Mouse (Mus musculus) right cerebral cortex, adult 2 months (tissue): ENCODE results near the gene Hlcs.

Source experiments
- DNase-seq, 2 experiments: peaks; one replicate each; pipeline ENCODE4 v3.0.0; 2021 to 2022; ENCODE audit warnings: low spot score in 2 of 2

Hlcs gene

DNA sequence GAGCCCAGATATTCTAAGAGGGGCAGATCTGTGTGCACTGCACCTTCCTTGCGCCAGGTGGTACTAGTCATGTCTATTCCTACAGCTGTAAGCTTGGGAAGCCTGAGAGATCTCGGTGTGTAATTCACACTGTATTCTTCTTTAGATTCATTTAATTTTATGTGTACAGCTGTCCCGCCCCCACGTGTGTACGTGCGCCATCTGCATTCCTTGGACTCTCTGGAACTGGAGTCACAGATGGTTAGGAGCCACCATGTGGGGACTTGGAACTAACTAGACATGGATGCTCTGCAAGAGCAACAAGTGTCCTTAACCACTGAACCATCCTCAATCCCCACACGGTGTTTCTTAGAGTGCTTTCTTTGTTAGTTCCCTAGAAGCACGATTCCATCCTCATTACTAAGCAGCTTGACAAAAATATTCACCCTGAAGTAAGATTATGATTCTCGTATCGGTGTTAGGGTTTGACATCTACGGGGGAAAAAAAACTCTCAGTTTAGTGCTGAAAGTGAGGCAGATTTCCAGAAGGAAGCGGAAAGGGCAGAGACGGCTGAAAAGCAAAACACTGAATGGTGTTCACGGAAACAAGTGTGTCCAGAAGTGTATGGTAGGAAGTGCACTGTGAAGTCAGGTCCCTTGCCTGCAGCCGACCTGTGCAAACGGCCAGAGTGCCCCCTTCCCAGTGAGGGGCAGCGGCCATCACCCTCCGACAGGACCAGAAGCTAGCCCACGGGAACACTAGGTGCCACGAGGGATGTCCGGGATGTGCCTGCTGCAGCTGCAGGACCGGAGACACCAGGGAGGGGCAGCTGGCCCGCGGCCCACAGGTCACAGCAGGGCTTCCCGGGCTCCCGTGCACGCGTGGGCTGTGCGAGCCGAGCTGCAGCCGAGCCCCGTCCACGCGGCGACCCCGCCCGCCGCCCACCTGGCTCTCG lies 24.0 kb downstream of the Hlcs start:
- DNase-seq, result peak; percentile 88 to 89

DNA sequence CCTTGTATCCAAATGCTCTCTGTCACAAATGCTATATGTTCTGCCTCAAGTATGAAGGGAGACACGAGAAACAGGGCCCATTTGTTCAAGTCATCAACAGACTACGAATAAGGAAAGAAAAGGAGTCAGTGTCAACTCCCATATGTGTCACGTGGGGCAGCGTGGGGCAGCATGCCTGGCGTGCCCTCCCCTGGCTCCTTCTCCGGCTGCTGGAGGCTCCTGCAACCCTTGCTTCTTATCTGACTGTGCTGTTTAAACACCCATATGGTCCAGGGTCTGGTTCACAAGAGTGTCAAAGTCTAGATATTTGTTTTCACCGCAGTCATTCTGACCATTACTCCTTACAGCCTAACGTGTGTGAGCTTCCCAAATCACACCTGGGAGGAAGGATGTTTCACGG lies 25.5 kb downstream of the Hlcs start:
- no peak for DNase-seq

DNA sequence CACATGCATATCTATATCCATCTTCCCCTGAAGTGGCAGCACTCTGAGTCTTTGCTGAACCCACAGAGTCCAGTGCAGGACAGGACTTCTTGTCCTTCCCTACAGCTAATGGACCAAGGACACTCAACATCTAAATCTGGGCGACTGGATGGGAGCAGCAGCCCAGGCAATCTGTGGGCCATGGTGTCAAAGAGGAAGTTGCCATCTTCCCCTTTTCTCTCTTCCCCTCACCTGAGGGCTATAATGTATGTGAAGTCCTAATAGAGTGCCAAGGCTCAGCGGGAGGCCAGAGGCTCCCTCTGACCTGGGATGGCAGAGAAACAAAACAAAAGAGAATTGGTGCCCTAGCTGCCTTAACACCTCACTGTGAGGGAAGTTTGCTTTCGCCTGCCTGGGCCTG lies 29.4 kb downstream of the Hlcs start:
- no peak for DNase-seq

DNA sequence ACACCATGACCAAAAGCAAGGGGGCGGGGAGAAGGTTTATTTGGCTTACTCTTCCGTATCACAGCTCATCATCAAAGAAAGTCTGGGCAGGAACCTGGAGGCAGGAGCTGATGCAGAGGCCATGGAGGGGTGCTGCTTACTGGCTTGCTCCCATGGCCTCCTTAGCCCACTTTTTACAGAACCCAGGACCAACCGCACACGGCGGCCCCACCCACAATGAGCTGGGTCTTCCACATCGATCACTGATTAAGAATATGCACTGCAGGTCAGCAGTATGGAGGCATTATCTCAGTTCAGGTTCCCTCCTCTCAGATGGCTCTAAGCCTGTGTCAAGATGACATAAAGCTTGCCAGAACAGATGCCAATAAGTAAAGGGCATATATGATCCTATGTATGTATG lies 42.5 kb downstream of the Hlcs start:
- no peak for DNase-seq

DNA sequence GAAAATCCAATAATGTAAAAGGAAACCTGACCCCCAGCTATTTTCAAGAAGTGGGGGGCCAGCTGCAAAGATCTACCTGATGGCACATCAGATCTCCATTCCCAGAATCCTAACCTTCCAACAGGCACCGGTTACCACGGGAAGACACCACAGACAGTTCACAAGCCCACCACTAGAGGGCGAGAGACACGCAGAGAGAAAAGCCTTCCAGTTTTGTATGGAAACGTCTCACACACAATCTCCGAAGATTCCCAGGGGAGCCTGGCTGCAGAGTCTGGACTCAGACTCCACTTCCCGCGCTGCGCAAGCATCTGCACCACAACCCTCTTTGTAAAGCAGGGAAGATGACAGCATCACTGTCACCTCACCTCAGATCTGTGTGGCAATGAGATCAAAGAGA lies 43.7 kb downstream of the Hlcs start:
- DNase-seq, result peak; percentile 93 to 96

DNA sequence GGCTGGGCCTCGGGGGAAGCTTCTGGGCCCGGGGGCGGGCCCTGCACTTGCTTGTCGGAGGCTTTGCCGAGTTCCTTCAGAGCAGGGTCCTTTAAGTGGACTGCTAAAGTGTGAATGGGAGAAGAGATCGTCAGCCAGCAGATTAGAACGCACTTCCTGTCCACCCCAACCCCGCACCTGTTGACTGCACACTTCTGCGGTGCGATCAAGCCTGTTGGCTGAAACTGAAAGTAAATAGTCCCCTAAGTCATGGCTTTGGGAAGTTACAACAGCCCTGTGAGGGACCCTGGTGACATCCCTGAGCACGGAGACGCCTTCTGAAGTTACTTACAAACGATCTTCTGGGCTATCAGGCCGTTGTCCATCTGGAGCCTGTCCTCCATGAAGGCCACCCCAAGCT lies 45.2 kb downstream of the Hlcs start:
- DNase-seq, result no peak

DNA sequence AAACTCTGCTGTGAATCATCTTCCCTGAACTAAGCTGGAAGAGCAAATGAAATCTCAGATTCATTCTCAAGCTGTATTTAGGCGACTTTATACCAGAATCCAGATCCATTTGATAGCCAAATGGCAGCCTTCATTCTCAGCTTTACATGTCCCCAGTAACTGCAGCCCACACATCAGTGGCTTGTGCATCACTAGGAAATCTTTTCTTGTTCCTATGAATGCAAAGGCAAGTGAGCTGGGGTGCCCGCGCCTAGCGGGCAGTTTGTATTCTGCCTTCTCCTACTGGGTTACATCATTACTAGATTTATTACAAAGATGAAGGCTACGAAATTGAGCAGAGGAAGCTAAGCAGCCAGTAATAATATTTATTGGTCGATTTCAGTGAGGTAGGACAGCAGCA lies 48.8 kb downstream of the Hlcs start:
- no peak for DNase-seq

DNA sequence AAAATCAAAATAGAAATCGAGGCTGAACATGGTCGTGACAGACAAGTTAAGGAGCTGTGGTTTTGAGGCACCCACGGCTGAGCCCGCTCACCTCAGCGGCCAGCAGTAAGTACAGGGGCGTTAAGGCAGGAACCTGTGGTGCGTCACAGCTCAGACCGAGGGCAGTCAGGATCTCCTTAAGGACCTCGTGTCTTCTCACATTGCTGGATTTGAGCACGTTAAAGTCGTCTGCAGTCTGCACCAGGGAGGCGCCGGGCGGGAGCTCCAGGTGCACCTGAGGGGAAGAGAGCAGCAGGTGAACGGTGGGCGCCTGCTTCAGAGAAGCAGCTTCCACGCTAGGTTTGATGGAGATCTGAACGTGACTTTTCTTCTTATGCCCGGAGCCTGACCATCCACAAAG lies 50.9 kb downstream of the Hlcs start:
- no peak for DNase-seq

DNA sequence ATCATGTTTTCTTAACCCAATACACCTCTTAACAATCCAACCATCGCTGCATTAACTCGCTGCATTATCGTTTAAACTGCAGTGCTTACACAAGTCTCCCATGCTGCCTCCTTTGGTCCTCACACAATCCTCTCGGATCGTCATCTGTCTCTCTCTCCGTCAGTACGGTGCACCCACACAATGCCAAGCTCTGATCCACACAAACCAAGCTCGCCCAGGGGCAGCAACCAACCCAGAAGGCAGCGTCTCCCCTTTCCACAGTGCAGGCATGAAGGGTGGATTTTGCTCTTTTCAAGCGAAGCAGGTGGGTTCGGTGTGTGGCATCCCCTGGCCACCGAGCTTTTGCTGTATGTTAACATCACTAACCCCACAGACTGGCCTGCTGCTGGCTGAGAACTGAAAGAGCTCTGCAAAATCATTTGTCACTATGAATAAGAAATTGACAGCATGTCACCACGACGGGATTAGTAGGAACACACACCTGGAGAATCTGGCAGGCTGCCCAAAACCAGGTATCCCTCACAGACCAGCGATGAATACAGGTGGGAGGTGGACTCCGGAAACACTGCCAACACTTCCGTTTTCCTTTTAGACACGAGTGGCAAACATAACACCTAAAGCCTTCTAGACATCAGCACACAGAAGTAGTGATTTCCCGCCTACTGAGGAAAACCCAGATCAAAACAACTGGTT lies 52.3 kb downstream of the Hlcs start:
- no peak for DNase-seq

DNA sequence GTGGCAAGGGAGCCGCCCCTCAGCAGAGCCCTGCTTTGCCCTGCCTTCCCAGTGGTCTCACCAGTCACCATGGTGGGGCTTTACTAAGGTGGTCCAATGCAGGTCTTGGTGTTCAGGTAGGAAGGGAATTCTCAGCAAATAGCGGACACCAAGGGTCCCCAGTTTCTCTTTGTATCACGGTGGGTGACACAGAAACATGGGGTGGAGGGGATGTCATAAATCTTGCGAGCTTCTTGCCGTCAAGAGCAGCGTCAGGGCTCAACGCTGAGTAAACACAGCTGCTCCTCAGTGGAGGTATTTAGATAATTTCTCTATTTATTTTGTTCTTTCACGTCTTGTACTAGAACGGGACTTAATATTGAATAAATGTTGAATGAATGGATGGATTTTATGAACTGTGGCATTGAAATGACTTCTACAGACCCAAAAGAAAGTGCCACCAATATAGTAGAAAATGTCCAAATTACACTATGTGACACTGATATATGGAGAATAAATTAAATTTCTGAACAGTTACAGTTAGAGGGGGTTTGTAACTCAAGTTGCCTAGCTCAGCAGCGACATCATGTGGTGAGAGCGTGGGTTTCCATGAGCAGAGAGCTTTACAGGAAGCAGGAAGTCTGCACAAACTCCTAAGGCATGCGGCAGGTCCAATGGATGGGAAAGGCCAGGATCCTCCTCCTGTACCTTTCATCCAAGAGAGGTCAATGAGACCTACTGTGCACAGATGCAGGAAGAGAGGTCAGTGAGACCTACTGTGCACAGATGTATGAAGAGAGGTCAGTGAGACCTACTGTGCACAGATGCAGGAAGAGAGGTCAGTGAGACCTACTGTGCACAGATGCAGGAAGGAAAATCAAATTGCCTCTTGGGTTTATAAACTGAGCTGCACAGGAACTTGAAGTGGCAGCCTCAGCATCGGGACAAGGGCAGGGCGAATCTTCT lies 54.7 kb downstream of the Hlcs start:
- peak; percentile 80 to 88 for DNase-seq

DNA sequence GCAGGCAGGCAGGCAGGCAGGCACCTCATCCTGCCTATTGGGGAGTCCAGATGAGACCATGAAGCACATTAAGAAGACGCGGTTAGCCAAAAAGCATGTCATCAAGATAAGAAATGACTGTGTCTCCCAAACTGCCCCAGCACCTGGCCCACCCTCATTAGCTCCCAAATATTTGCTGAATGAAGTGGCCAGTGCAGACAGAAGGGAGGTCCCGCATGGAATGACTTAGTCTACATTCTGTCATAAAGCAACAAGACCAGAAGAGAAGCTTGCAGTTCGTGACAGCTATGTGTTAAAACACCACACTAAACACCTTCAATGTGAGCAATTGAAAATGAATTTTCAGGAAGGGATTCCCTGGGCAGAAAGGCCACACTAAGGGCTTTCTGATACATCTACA lies 57.8 kb downstream of the Hlcs start:
- DNase-seq, result no peak

DNA sequence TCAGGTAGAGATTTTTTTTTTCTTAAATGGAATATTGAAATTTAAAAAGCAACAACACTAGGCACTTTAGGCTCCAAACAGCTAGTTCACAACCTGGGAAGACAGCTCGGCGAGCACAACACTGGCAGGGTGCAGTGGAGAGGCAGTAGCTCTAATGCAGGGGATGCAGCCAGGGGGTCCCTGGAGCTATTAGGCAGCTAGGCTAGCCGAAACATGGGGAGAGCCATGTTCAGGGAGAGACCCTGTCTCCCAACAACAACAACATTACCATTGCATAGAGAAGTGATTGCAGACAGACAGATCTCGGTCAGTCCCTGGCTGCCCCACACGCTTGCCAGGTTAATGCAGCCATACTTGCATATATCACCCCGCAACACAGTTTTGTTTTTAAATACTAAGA lies 58.3 kb downstream of the Hlcs start:
- no peak for DNase-seq

DNA sequence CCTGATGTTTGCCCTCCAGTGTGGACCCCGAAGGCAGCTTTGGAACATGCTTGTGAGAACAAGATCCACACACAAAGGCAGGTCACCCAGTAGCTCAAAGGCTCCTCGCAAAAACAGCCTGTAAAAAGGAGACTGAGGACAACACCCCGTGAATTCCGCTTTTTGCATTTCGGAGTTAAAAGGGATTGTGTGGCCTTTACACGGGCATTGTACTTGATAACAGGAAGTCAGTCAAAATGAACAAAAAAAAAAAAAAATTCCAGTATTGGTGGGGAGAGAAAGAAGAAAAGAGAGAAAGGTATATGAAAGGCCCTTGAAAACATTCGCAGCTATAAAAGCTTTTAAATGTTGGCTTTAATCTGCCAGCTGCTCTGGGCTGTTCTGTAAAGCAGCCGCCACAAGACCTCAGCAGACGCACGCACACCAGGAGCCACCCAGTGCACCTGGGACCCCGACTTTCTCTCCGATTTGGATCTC lies 58.9 kb downstream of the Hlcs start:
- DNase-seq, result no peak

DNA sequence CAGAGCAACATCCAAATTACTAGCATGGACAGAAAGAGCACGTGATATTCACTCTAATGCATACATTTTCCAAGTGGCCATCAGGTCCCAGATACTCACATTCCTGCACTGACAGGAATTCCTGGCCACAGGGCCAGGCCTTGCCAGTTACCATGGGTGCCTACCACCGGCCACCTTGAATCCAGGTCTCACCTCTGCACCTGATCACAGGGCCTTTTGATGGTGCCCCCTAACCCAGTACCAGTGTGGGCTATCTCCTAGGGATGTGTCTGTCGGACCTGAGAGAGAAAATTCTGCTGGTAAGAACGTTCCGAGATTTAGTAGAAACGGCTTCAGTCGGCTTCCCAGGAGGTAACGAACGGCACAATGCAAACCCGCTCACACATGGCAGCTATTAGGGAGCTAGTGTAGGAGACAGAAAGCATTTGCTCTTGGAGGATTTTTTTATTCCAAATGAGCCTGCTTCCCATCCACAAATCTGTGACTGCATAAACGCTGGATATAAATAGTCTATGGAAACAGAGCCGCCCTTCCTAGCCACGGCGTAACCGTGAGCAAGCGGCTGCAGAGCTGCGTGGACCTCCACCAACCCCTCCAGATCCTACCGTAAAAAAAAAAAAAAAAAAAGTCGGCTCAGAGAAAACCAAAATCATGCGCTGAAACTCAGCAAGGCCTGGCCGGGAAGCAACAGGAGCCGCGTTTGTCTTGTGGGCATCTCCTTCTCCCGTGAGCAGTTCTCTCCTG lies 59.5 kb downstream of the Hlcs start:
- DNase-seq, result no peak

DNA sequence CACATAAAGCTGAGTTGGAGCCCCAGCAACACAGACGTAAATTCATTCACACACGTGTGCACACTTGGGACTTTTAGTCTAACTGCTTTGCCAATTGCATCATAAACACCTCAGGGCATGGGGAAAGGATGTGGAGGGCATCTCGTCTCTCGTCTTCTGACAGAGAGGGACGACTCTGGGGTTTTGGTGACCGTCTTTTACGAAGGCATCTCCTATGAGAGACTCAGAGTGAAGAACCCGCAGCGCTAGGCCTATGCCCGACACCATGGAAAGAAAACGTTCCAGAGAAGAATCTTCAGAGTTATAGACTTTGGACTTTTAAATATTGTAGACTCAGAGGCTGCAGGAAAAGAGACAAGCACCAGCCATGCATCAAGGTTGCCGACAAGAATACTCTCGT lies 61.6 kb downstream of the Hlcs start:
- no peak for DNase-seq

DNA sequence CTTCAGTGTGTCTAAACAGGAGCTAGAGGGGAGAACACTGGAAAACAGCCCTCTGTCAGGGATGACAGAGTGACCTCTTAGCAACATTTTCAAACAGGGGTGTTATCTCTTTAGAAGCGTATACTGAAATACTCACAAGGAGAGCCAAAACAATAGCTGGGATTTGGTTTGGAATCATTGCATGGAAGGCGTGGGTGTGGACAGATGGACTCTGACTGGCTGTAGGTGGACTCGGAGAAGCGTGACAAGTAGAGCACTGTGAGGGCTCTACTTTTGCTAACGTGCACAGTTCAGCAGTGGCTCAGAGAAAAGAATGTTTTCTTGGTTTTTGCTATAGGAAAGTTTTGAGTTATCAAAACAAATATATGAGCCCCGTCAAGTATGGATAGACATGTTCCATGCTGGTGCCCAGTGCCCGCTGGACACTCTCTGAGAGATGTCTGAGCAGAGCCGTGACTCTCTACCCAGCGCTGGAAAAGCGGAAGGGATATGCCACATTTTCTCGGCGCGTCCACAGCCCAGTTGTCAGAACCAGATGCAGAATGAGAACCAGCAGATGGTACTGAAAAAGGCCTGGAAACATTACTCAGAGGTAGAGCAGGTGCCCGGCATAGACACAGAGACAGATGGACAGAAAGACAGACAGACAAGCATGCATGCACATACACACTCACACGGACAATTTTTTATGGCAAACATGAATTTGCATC lies 62.6 kb downstream of the Hlcs start:
- DNase-seq, result peak; percentile 77 to 79

DNA sequence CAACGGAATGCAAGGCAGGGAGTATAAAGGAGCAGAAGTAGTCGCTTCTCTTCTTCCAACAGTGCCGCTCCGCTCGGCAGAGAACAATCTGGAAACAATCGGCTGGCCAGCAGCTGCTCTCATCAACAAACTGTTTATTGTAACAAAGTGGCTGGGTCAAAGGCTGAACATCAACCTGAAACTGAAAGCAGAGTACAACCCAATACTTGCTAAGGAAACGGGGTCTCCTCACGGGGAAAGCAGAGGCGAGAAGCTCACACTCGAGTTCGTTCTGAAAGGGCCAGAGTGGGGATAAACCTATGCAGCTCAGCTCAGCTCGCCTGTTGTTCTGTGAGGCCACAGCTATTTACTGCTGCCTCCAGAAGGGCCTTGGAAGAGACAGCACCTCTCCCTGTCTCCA lies 63.2 kb downstream of the Hlcs start:
- no peak for DNase-seq

DNA sequence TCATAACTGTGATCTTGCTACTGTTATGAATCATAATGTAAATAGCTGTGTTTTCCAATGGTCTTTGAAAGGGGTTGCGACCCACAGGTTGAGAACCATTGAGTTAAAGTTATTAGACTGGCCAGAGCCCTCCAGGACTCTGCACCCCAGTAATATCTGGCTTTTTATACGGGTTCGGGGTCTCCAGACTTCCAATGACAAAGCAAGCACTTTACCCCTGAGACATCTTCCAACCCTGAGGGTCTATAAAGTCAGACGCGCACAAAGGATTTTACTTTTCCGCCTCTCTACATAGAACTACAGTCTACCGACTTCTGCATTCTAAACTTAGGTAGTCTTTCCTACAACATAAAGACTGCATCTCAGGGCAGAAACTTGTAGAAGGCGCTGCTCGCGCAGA lies 63.7 kb downstream of the Hlcs start:
- no peak for DNase-seq

DNA sequence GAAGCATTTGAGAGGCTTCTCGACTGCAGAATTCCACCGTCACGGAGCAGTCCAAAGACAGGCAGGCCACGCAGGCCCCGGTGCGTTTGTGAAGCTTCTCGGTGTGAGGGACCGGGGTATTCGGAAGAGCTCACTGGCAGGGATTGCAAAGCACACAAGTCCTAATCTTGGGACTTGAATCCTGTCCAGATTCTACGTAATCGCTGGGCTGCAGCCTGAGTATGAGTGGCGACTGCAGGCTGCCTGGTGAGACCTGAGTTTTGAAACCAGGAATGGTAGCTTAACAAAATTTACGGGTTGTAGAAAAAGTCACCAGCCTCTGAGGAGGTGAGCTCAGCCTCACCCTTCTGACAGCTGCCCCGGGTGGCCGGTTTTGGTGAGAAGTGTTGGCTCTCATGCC lies 64.7 kb downstream of the Hlcs start:
- no peak for DNase-seq

DNA sequence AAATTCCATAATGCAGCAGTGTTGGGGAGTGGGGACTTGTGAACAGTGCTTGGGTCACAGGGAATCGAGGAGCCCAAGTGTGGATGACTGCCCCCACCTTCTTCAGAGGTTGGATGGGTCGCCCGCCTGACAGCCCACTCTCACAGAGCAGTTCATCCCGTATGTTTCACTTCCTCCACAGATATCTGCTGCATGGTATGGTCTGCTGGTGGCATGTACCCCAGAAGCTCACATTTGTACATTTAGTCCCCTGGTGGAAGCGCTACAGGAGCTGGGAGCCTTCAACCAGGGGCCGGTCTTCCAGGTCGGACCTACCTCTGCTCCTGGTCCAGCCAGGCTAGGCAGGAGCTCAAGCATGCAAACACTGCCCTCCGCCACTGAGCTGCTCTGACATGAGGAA lies 66.4 kb downstream of the Hlcs start:
- no peak for DNase-seq
